Mouse (Mus musculus) heart, embryonic 16.5 days (tissue): ENCODE results near the gene Pgap2. TPM values are rescaled to one million over a fixed set of nuclear protein-coding genes. Genes with fewer than 3 reads are reported as not detected.

Source experiments
- ATAC-seq: fragments of 200-750 bp; cut with Nextera tagmentation; replicated peaks from 2 replicates; pipeline ENCODE4 v1.8.0; 2017; ENCODE audit warnings: moderate number of reproducible peaks; ENCODE audit not compliant: insufficient read depth, low FRiP score; ENCODE audit errors: extremely low read depth
- H3K27ac ChIP-seq: fragments of 300-500 bp; sonication (generic); 2 replicates; pipeline ENCODE4 v1.5.1; 2014; ENCODE audit warnings: mild to moderate bottlenecking, low read length, control low read depth, moderate library complexity
- H3K27me3 ChIP-seq: fragments of 300-500 bp; sonication (generic); 2 replicates; pipeline ENCODE4 v1.6.1; 2014; ENCODE audit warnings: low read length, mixed read lengths; ENCODE audit not compliant: control insufficient read depth, insufficient read depth
- H3K36me3 ChIP-seq: fragments of 300-500 bp; sonication (generic); 2 replicates; pipeline ENCODE4 v1.6.1; 2014; ENCODE audit not compliant: control insufficient read depth, insufficient read depth
- H3K4me1 ChIP-seq: fragments of 300-500 bp; sonication (generic); 2 replicates; pipeline ENCODE4 v1.6.1; 2014; ENCODE audit warnings: low read length, mixed read lengths; ENCODE audit not compliant: control insufficient read depth, insufficient read depth
- H3K4me2 ChIP-seq: fragments of 300-500 bp; sonication (generic); 2 replicates; pipeline ENCODE4 v1.6.1; 2014; ENCODE audit warnings: low read depth, mild to moderate bottlenecking, control low read depth, low read length
- H3K4me3 ChIP-seq: fragments of 300-500 bp; sonication (generic); 2 replicates; pipeline ENCODE4 v1.5.1; 2014; ENCODE audit warnings: mild to moderate bottlenecking, control low read depth, low read length
- H3K9ac ChIP-seq: fragments of 300-500 bp; sonication (generic); 2 replicates; pipeline ENCODE4 v1.6.1; 2014; ENCODE audit warnings: low read length, control low read depth
- H3K9me3 ChIP-seq: fragments of 300-500 bp; sonication (generic); replicated peaks from 2 replicates; pipeline ENCODE4 v1.6.1; 2016; ENCODE audit warnings: low read length; ENCODE audit not compliant: control insufficient read depth
- WGBS: fragments of 180-500 bp; shearing (Covaris S2); extraction: QIAGEN DNeasy Blood & Tissue Kit; methylation state at CpG from one replicate; pipeline ENCODE4 v1.1.7; 2014; 5-methylcytosine and 5-hydroxymethylcytosine counted together
- polyA plus RNA-seq: library from polyadenylated mRNA; unstranded; fragments of >200 nt; fragmentation: Nextera tagmentation; extraction: Ambion mirVana; gene quantifications from 2 replicates; pipeline ENCODE4 v1.2.1, GENCODE M21; 2015

Pgap2 gene
- 56.4 and 61.6 TPM in 2 replicates for polyA plus RNA-seq

- H3K9me3 ChIP-seq: no peaks in the 10 kb centered on the region
- no peaks in the 10 kb centered on the region for H3K36me3 ChIP-seq
- ATAC-seq: peak; percentile 98
- H3K9ac ChIP-seq: peak within 1 kb of the TSS; percentile 85
- H3K4me2 ChIP-seq: peak within 1 kb of the TSS; percentile 92
- WGBS: under 1% methylated on average over 81 of the region's 87 CpGs
- peak within 1 kb of the TSS; percentile 81 for H3K4me3 ChIP-seq
- no peaks in the 10 kb centered on the region for H3K27me3 ChIP-seq
- H3K27ac ChIP-seq: peak within 1 kb of the TSS; percentile 94
- H3K4me1 ChIP-seq: peaks cover 11% of the 10 kb centered on the region
These were observed at the start of gene Pgap2, which contains the start of gene Nup98 for GRCm38 (mm10) chr7:102209756-102210721. Gene Pgap2, plus strand, starts transcription at chr7:102210208. Gene Nup98, minus strand, starts transcription at chr7:102210176.

GRCm38 (mm10) chr7:102170300-102170699 is 39.7 kb upstream of the Pgap2 start:
- Histone ChIP-seq H3K4me1 (no peaks in the 10 kb centered on the region), H3K4me2 (no peak overlapping the region), H3K4me3 (no peak overlapping the region), H3K27me3 (no peaks in the 10 kb centered on the region), H3K27ac (no peak overlapping the region), H3K9me3 (no peaks in the 10 kb centered on the region), H3K36me3 (peaks cover 20% of the 10 kb centered on the region), H3K9ac (no peak overlapping the region)
- no peak for ATAC-seq

GRCm38 (mm10) chr7:102183849-102184248 is 26.2 kb upstream of the Pgap2 start:
- no peak overlapping the region for H3K4me3 ChIP-seq
- 85% methylated on average over 3 of the region's 3 CpGs for WGBS
- no peak overlapping the region for H3K9ac ChIP-seq
- H3K4me2 ChIP-seq: no peak overlapping the region
- no peaks in the 10 kb centered on the region for H3K4me1 ChIP-seq
- no peaks in the 10 kb centered on the region for H3K9me3 ChIP-seq
- no peak for ATAC-seq
- no peak overlapping the region for H3K27ac ChIP-seq
- no peaks in the 10 kb centered on the region for H3K27me3 ChIP-seq
- peaks cover 33% of the 10 kb centered on the region for H3K36me3 ChIP-seq

GRCm38 (mm10) chr7:102192356-102192755 is 17.7 kb upstream of the Pgap2 start:
- Histone ChIP-seq H3K27ac (no peak overlapping the region), H3K27me3 (no peaks in the 10 kb centered on the region), H3K36me3 (peaks cover 29% of the 10 kb centered on the region)

GRCm38 (mm10) chr7:102200576-102200975 is 9.4 kb upstream of the Pgap2 start:
- no peaks in the 10 kb centered on the region for H3K9me3 ChIP-seq
- ATAC-seq: no peak
- WGBS: 79% methylated on average over 3 of the region's 3 CpGs
- no peak overlapping the region for H3K27ac ChIP-seq
- no peak overlapping the region for H3K4me3 ChIP-seq
- no peaks in the 10 kb centered on the region for H3K27me3 ChIP-seq
- H3K4me1 ChIP-seq: peaks cover 4% of the 10 kb centered on the region
- no peak overlapping the region for H3K9ac ChIP-seq
- no peak overlapping the region for H3K4me2 ChIP-seq
- peaks cover 3% of the 10 kb centered on the region; the same call in 1 of the 2 replicates for H3K36me3 ChIP-seq

More at GRCm38 (mm10) chr7:102192356-102192755, 17.7 kb upstream of the Pgap2 start:
- Histone ChIP-seq H3K9me3 (no peaks in the 10 kb centered on the region), H3K9ac (no peak overlapping the region), H3K4me3 (no peak overlapping the region), H3K4me1 (no peaks in the 10 kb centered on the region), H3K4me2 (no peak overlapping the region)
- 100% methylated on average over 1 of the region's 1 CpGs for WGBS
- no peak for ATAC-seq

GRCm38 (mm10) chr7:102200996-102201785 is 8.8 kb upstream of the Pgap2 start:
- H3K9ac ChIP-seq: no peak overlapping the region
- peaks cover 3% of the 10 kb centered on the region; the same call in 1 of the 2 replicates for H3K36me3 ChIP-seq
- H3K4me1 ChIP-seq: peaks cover 4% of the 10 kb centered on the region
- no peaks in the 10 kb centered on the region for H3K27me3 ChIP-seq
- H3K9me3 ChIP-seq: no peaks in the 10 kb centered on the region
- no peak for ATAC-seq
- H3K4me2 ChIP-seq: no peak overlapping the region
- H3K4me3 ChIP-seq: no peak overlapping the region
- no peak overlapping the region for H3K27ac ChIP-seq

- H3K9me3 ChIP-seq: no peaks in the 10 kb centered on the region
- no peak overlapping the region for H3K9ac ChIP-seq
- no peak overlapping the region for H3K27ac ChIP-seq
- WGBS: 81% methylated on average over 3 of the region's 3 CpGs
- H3K4me2 ChIP-seq: no peak overlapping the region
- H3K4me1 ChIP-seq: peaks cover 11% of the 10 kb centered on the region
- no peak overlapping the region for H3K4me3 ChIP-seq
- H3K27me3 ChIP-seq: no peaks in the 10 kb centered on the region
- no peak for ATAC-seq
- H3K36me3 ChIP-seq: peaks cover 3% of the 10 kb centered on the region; the same call in 1 of the 2 replicates
These were observed 5.6 kb upstream of the Pgap2 start for GRCm38 (mm10) chr7:102204296-102204857.

- Histone ChIP-seq H3K4me3 (no peak overlapping the region), H3K4me2 (no peak overlapping the region), H3K4me1 (peaks cover 11% of the 10 kb centered on the region), H3K27me3 (no peaks in the 10 kb centered on the region), H3K27ac (no peak overlapping the region), H3K9ac (no peak overlapping the region), H3K9me3 (no peaks in the 10 kb centered on the region), H3K36me3 (peaks cover 3% of the 10 kb centered on the region; the same call in 1 of the 2 replicates)
- no peak for ATAC-seq
- WGBS: 64% methylated on average over 1 of the region's 1 CpGs
These were observed 4.4 kb upstream of the Pgap2 start for GRCm38 (mm10) chr7:102205646-102206045.
